Mouse (Mus musculus) forebrain, embryonic 11.5 days (tissue): ENCODE measurements around the gene Pigt. TPM values are rescaled to one million over a fixed set of nuclear protein-coding genes. Genes with fewer than 3 reads are reported as not detected.

Source experiments
- polyA plus RNA-seq: library from polyadenylated mRNA; unstranded; fragments of >200 nt; fragmentation: Nextera tagmentation; extraction: Ambion mirVana; gene quantifications from 2 replicates; pipeline ENCODE4 v1.2.1, GENCODE M21; 2014

Pigt gene
- polyA plus RNA-seq, 1 experiment from 2014 or later: 51.3 TPM

Other genes starting within 250 kb of the Pigt start
- not detected in 2 replicates for gene Svs3b, start 240.9 kb upstream of the Pigt start, polyA plus RNA-seq
- not detected in 2 replicates for gene Svs4, start 219.1 kb upstream of the Pigt start, polyA plus RNA-seq
- gene Svs3a, start 208.3 kb upstream of the Pigt start, polyA plus RNA-seq: not detected in 2 replicates
- not detected in 2 replicates for gene Svs6, start 180.8 kb upstream of the Pigt start, polyA plus RNA-seq
- not detected in 2 replicates for gene Svs5, start 164.8 kb upstream of the Pigt start, polyA plus RNA-seq
- gene Slpi, start 108.4 kb upstream of the Pigt start, polyA plus RNA-seq: 0.31 and 0.32 TPM in 2 replicates
- gene Rbpjl, start 94.4 kb upstream of the Pigt start, polyA plus RNA-seq: not detected in 2 replicates
- gene Matn4, start 92.4 kb upstream of the Pigt start, polyA plus RNA-seq: not detected in 2 replicates
- 15.3 and 15.9 TPM in 2 replicates for gene Sdc4, start 53.6 kb upstream of the Pigt start, polyA plus RNA-seq
- gene Sys1, start 40.6 kb upstream of the Pigt start, polyA plus RNA-seq: 63.4 and 71.2 TPM in 2 replicates
- gene Gm20458, start 36.6 kb upstream of the Pigt start, polyA plus RNA-seq: 3.2 and 7.3 TPM in 2 replicates
- gene Trp53tg5, start 23.8 kb upstream of the Pigt start, polyA plus RNA-seq: not detected in 2 replicates
- 3.4 and 3.6 TPM in 2 replicates for gene Dbndd2, start 11.4 kb upstream of the Pigt start, polyA plus RNA-seq
- gene Wfdc2, start 64.9 kb downstream of the Pigt start, polyA plus RNA-seq: 35.1 and 44.4 TPM in 2 replicates
- not detected in 2 replicates for gene Spint3, start 75.9 kb downstream of the Pigt start, polyA plus RNA-seq
- gene Wfdc6a, start 87.9 kb downstream of the Pigt start, polyA plus RNA-seq: not detected in 2 replicates
- not detected in 2 replicates for gene Eppin, start 96.1 kb downstream of the Pigt start, polyA plus RNA-seq
- not detected in 2 replicates for gene Wfdc6b, start 116.0 kb downstream of the Pigt start, polyA plus RNA-seq
- not detected in 2 replicates for gene Wfdc8, start 116.1 kb downstream of the Pigt start, polyA plus RNA-seq
- not detected in 2 replicates for gene Wfdc16, start 141.3 kb downstream of the Pigt start, polyA plus RNA-seq
- gene Wfdc10, start 158.5 kb downstream of the Pigt start, polyA plus RNA-seq: not detected in 2 replicates
- gene Wfdc9, start 159.1 kb downstream of the Pigt start, polyA plus RNA-seq: not detected in 2 replicates
- gene Wfdc11, start 176.6 kb downstream of the Pigt start, polyA plus RNA-seq: not detected in 2 replicates
- not detected in 2 replicates for gene Wfdc13, start 187.6 kb downstream of the Pigt start, polyA plus RNA-seq
- gene Spint4, start 201.0 kb downstream of the Pigt start, polyA plus RNA-seq: not detected in 2 replicates
- not detected in 2 replicates for gene Spint5, start 217.8 kb downstream of the Pigt start, polyA plus RNA-seq
- gene Wfdc3, start 248.4 kb downstream of the Pigt start, polyA plus RNA-seq: 0.71 and 0.91 TPM in 2 replicates
- 80.3 and 80.4 TPM in 2 replicates for gene Dnttip1, start 248.5 kb downstream of the Pigt start, polyA plus RNA-seq